Mouse (Mus musculus) G1E (cell line): ENCODE results near the gene Ms4a6b.

Source experiments
- CTCF ChIP-seq: IDR thresholded peaks from 2 replicates; pipeline ENCODE4 v1.5.1; 2012; ENCODE audit warnings: low read depth, low read length, inconsistent platforms, mixed read lengths
- GATA1 ChIP-seq: IDR thresholded peaks from 2 replicates; pipeline ENCODE4 v1.6.1; 2012; ENCODE audit warnings: borderline replicate concordance, low read length, inconsistent platforms, mixed read lengths
- POLR2AphosphoS5 ChIP-seq: IDR thresholded peaks from 2 replicates; pipeline ENCODE4 v1.6.1; 2012; ENCODE audit warnings: low read depth, low read length, inconsistent platforms; ENCODE audit not compliant: insufficient replicate concordance
- TAL1 ChIP-seq: conservative IDR thresholded peaks from 2 replicates; pipeline ENCODE4 v1.6.1; 2012; ENCODE audit warnings: low read depth, low read length, inconsistent platforms, mixed read lengths

GRCm38 (mm10) chr19:11486599-11486998, 29.7 kb upstream of the Ms4a6b start:
- no peak for TF ChIP-seq CTCF
- TF ChIP-seq TAL1, result no peak
- TF ChIP-seq GATA1, result no peak
- TF ChIP-seq POLR2AphosphoS5, result no peak
